Mouse (Mus musculus) adipocyte (in vitro differentiated cells): Measurements from ENCODE around the gene Slc2a12.

ENCODE experiments used
- DNase-seq: peaks from one replicate; pipeline ENCODE4 v3.0.0-alpha.2; 2016; ENCODE audit warnings: low spot score

Slc2a12 gene

GRCm38 (mm10) chr10:22728257-22728656, 83.4 kb downstream of the Slc2a12 start:
- DNase-seq = no peak

DNA sequence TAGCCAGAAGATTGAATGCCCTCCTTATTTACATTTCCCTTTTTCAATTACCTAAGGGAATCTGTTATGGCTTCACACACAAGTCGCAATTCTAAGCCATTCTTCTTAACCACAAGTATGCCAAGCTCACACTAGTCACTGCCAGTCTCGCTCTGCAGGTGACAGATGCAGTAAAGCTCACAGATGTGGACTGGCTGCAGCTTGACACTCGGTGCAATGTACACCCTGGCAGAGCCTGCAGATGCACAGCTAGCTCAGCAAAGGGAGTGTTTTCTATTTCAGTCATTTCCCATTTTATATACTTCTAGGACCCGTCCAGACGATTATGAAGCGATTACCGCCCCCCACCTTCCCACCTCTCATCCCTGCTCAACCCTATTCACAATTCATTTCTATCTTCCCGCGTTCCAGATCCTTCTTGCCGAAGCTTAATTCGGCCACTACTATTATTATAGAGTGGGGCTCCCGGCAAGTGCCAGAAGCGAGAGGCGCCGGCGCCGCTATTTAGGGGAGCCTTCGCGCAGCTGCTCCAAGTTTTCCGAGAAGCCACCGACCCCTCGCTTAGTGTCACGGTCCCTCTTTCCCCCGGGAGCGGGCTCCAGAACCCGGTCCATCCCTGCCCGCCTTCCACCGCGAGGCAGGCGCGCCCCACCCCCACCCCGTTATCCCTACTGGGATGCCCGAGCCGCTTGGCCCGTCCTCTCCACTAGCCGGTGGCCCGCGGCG, 85.6 kb downstream of the Slc2a12 start:
- DNase-seq = no peak

GRCm38 (mm10) chr10:22730992-22731271, 86.1 kb downstream of the Slc2a12 start:
- no peak for DNase-seq

DNA sequence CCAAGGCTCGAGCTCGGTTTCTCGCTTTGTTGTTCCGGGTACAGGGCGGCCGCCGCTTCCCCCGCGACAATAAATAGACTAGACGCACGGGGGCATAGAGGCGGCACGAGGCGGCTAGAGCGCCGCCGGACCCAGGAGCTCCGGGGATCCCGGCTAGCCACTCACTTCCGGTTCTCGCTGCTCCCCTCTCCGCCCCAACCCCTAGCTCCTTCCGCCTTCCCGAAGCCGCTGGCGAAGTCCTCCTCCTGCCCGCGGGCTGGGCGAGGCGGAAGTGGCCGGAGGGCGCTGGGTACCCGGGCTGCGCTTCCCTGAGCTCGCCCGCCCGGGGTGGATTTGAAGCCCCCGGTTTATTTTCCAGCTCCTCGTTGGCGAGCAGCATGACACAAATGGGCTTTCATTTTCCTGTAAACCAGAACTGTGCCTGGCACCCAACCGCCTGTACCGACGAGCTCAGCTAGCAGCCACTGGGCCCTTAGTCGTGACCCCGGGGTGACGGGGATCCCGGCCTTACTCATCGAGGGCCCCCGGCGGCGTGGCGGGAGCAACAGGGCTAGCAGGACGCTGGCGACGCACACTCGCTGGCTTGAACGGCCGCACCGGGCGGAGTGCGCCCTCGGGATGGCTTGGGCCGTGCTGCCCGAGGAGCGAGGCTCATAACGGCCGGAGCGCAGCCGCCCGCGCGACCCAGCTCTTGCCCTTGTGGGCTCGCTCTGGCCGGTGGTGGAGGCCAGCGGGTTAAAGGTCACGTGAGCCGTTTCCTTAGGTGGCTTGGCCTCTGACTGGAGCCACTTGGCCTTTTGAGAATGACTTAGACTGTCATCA, 86.7 kb downstream of the Slc2a12 start, which contains the start of gene Tbpl1:
TSS of gene Tbpl1 (minus strand) at position 667 of the 822 bp plus-strand sequence.
- DNase-seq = peak; percentile 96

GRCm38 (mm10) chr10:22732181-22732580, 87.4 kb downstream of the Slc2a12 start:
- DNase-seq = no peak

GRCm38 (mm10) chr10:22745922-22746321, 101.1 kb downstream of the Slc2a12 start:
- no peak for DNase-seq

DNA sequence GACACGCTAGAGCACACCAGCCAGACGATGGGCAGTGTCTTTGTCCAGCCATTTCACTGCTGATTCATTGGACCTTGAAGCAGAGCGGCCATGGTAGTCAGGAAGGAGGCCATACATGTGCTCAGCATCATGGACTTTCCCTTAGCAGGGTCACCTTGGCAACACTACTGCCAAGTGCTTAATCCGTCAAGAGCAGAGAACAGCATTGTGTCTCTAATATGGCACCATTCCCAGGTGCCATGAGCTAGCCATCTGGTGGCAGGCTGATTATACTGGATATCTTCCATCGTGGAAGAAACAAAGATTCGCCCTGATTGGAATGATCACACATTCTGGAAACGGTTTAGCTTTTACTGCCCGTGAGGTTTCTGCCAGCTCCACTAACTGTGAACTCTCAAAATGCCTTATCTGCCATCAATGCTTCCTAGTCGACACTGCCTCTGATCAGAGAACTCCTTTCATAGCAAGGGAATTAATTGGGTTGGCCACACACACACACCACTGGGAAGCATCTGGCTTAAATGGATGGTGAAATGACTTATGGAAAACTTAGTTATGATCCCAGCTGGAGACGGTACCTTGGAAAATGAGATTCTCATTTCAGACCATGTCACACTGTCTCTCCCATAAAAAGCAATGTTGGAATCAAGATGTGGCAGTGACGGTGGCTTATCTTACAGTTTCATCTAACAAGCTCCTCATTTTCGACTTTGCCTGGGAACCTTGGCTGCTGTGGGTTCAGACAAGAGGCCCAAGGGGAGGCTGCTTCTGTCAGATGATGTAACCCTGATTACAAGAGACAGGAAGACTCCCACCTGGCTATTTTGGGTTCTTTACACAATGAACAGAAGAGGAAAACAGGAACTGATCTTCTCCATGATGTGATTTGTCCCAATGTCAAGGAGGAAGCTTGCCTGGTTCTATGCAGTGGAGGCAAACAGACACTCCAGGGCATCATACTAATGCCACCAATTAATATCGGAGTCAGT, 101.8 kb downstream of the Slc2a12 start:
- no peak for DNase-seq

DNA sequence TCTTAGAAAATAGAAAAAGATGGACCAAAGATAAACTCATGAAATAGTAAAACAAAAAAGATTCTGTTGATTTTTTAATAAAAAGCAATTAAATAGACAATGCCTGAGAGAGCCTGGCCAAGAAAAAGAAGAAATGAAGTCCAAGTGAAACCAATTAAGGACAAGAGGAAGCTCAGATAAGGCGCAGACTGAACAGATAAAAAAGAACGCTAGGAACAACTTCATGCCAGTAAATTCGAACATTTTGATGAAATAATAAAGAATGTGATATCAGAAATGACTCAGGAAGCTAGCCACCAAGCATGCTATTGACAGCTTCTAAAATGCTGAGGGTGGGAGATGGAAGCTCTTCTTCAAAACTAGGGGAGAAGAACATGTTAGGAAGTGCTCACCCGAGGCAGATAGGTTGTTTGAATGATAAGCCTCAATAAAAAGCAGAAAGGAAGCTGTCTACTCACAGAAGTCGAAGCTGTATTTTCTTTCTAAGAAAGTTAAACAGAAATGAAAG, 106.4 kb downstream of the Slc2a12 start:
- DNase-seq = no peak
